Mouse (Mus musculus) lung, adult 2 months (tissue): ENCODE data around the gene AL607142.1.

Experiments
- CTCF ChIP-seq: fragments of 200-500 bp; IDR thresholded peaks from 2 replicates; pipeline ENCODE4 v1.5.1; 2011; ENCODE audit warnings: mild to moderate bottlenecking, low read length, control low read depth; ENCODE audit not compliant: insufficient read depth
- POLR2A ChIP-seq: fragments of 200-500 bp; IDR thresholded peaks from 2 replicates; pipeline ENCODE4 v1.6.1; 2011; ENCODE audit warnings: low read depth, mild to moderate bottlenecking, control low read depth, low read length, borderline replicate concordance; ENCODE audit errors: extremely low read depth

- TF ChIP-seq CTCF = no peak
- TF ChIP-seq POLR2A = no peak
These were observed 32.1 kb downstream of the AL607142.1 start for GRCm38 (mm10) chr4:120096935-120097334.
